Mouse (Mus musculus) liver, postnatal 0 days (tissue): ENCODE measurements around the gene Rpap2.

ENCODE experiments used
- CTCF ChIP-seq: sonication (generic); IDR thresholded peaks from 2 replicates; pipeline ENCODE4 v1.5.1; 2016; ENCODE audit warnings: antibody characterized with exemption, low read depth
- EP300 ChIP-seq: IDR thresholded peaks from 2 replicates; pipeline ENCODE4 v1.6.1; 2016; ENCODE audit warnings: antibody characterized with exemption, low read depth, mild to moderate bottlenecking

- no peak for TF ChIP-seq EP300
- TF ChIP-seq CTCF, result no peak
Measured at GRCm38 (mm10) chr5:107701658-107702057, 104.5 kb downstream of the Rpap2 start.
